Mouse (Mus musculus) G1E (cell line): ENCODE data around the gene Trim65.

Source experiments
- CTCF ChIP-seq: IDR thresholded peaks from 2 replicates; pipeline ENCODE4 v1.5.1; 2012; ENCODE audit warnings: low read depth, low read length, inconsistent platforms, mixed read lengths
- GATA1 ChIP-seq: IDR thresholded peaks from 2 replicates; pipeline ENCODE4 v1.6.1; 2012; ENCODE audit warnings: borderline replicate concordance, low read length, inconsistent platforms, mixed read lengths
- POLR2AphosphoS5 ChIP-seq: IDR thresholded peaks from 2 replicates; pipeline ENCODE4 v1.6.1; 2012; ENCODE audit warnings: low read depth, low read length, inconsistent platforms; ENCODE audit not compliant: insufficient replicate concordance
- TAL1 ChIP-seq: conservative IDR thresholded peaks from 2 replicates; pipeline ENCODE4 v1.6.1; 2012; ENCODE audit warnings: low read depth, low read length, inconsistent platforms, mixed read lengths

- TF ChIP-seq CTCF (no peak), TAL1 (no peak), GATA1 (no peak), POLR2AphosphoS5 (no peak)
Measured at GRCm38 (mm10) chr11:116134171-116134570, 3.2 kb upstream of the Trim65 start.
